Mouse (Mus musculus): ENCODE results near the gene Ccdc177. TPM values are rescaled to one million over a fixed set of nuclear protein-coding genes. Genes with fewer than 3 reads are reported as not detected.

Ccdc177 gene
- total and polyA plus RNA-seq, 2 experiments from 2014 or later = not detected

GRCm38 (mm10) chr12:80774786-80775185, 14.3 kb upstream of the Ccdc177 start:
- no peak for ATAC-seq (ENCODE audit: insufficient read depth, low read depth)
- H3K4me3 ChIP-seq (ENCODE audit: low read depth, low read length) = no peak overlapping the region
- no peaks in the 10 kb centered on the region for H3K36me3 ChIP-seq (replicated peaks; ENCODE audit: control insufficient read depth, insufficient read depth, low read length)
- DNase-seq (ENCODE audit: low spot score) = no peak
- H3K27ac ChIP-seq (ENCODE audit: low read depth) = no peak overlapping the region
- no peaks in the 10 kb centered on the region for H3K9me3 ChIP-seq (replicated peaks; ENCODE audit: control insufficient read depth, low read length)
- H3K4me2 ChIP-seq (ENCODE audit: low read depth, low read length) = no peak overlapping the region
- 68% methylated on average over 7 of the region's 7 CpGs for WGBS
- H3K9ac ChIP-seq (replicated peaks; ENCODE audit: low read depth, low read length) = no peak overlapping the region
- H3K27me3 ChIP-seq (ENCODE audit: control insufficient read depth, insufficient read depth, low read length) = no peaks in the 10 kb centered on the region
- no peak for TF ChIP-seq CTCF (IDR thresholded peaks at IDR 0.05; ENCODE audit: low read depth)
- no peak for TF ChIP-seq EP300 (IDR thresholded peaks at IDR 0.05; ENCODE audit: low read depth)
- no peaks in the 10 kb centered on the region for H3K4me1 ChIP-seq (ENCODE audit: control insufficient read depth, insufficient read depth)

- Histone ChIP-seq H3K27me3 (ENCODE audit: control insufficient read depth, insufficient read depth, low read length) (no peaks in the 10 kb centered on the region), H3K4me3 (ENCODE audit: low read depth, low read length) (no peak overlapping the region), H3K27ac (ENCODE audit: low read depth) (no peak overlapping the region), H3K9me3 (replicated peaks; ENCODE audit: control insufficient read depth, low read length) (no peaks in the 10 kb centered on the region), H3K4me1 (ENCODE audit: control insufficient read depth, insufficient read depth) (no peaks in the 10 kb centered on the region), H3K4me2 (ENCODE audit: low read depth, low read length) (no peak overlapping the region), H3K9ac (replicated peaks; ENCODE audit: low read depth, low read length) (no peak overlapping the region), H3K36me3 (replicated peaks; ENCODE audit: control insufficient read depth, insufficient read depth, low read length) (no peaks in the 10 kb centered on the region)
- 19% methylated on average over 11 of the region's 11 CpGs for WGBS
- no peak for TF ChIP-seq EP300 (IDR thresholded peaks at IDR 0.05; ENCODE audit: low read depth)
- TF ChIP-seq CTCF (IDR thresholded peaks at IDR 0.05; ENCODE audit: low read depth) = peak; percentile 96
- DNase-seq (ENCODE audit: low spot score) = peak; percentile 77
- ATAC-seq (ENCODE audit: insufficient read depth, low read depth) = peak; percentile 84
These were observed 9.2 kb upstream of the Ccdc177 start for GRCm38 (mm10) chr12:80769697-80770096.

- ATAC-seq (ENCODE audit: insufficient read depth, low read depth) (no peak), DNase-seq (ENCODE audit: low spot score) (no peak)
- H3K27me3 ChIP-seq (ENCODE audit: control insufficient read depth, insufficient read depth, low read length) = peaks cover 32% of the 10 kb centered on the region
- no peaks in the 10 kb centered on the region for H3K36me3 ChIP-seq (replicated peaks; ENCODE audit: control insufficient read depth, insufficient read depth, low read length)
- WGBS = 65% methylated on average over 4 of the region's 4 CpGs
- peaks cover 10% of the 10 kb centered on the region; the same call in 1 of the 2 replicates for H3K4me1 ChIP-seq (ENCODE audit: control insufficient read depth, insufficient read depth)
- no peaks in the 10 kb centered on the region for H3K9me3 ChIP-seq (replicated peaks; ENCODE audit: control insufficient read depth, low read length)
- no peak overlapping the region for H3K9ac ChIP-seq (replicated peaks; ENCODE audit: low read depth, low read length)
- no peak overlapping the region for H3K4me2 ChIP-seq (ENCODE audit: low read depth, low read length)
- H3K27ac ChIP-seq (ENCODE audit: low read depth) = no peak overlapping the region
- H3K4me3 ChIP-seq (ENCODE audit: low read depth, low read length) = no peak overlapping the region
- TF ChIP-seq EP300 (IDR thresholded peaks at IDR 0.05; ENCODE audit: low read depth) (no peak), CTCF (IDR thresholded peaks at IDR 0.05; ENCODE audit: low read depth) (no peak)
These were observed 3.6 kb upstream of the Ccdc177 start for GRCm38 (mm10) chr12:80764116-80764515.

- no peak overlapping the region for H3K4me2 ChIP-seq (ENCODE audit: low read depth, low read length)
- no peaks in the 10 kb centered on the region for H3K9me3 ChIP-seq (replicated peaks; ENCODE audit: control insufficient read depth, low read length)
- no peak for ATAC-seq (ENCODE audit: insufficient read depth, low read depth)
- H3K27ac ChIP-seq (ENCODE audit: low read depth) = no peak overlapping the region
- no peaks in the 10 kb centered on the region for H3K36me3 ChIP-seq (replicated peaks; ENCODE audit: control insufficient read depth, insufficient read depth, low read length)
- H3K27me3 ChIP-seq (ENCODE audit: control insufficient read depth, insufficient read depth, low read length) = peaks cover 43% of the 10 kb centered on the region
- H3K9ac ChIP-seq (replicated peaks; ENCODE audit: low read depth, low read length) = no peak overlapping the region
- 77% methylated on average over 5 of the region's 5 CpGs for WGBS
- TF ChIP-seq EP300 (IDR thresholded peaks at IDR 0.05; ENCODE audit: low read depth) (no peak), CTCF (IDR thresholded peaks at IDR 0.05; ENCODE audit: low read depth) (no peak)
- H3K4me1 ChIP-seq (ENCODE audit: control insufficient read depth, insufficient read depth) = peaks cover 20% of the 10 kb centered on the region
- no peak for DNase-seq (ENCODE audit: low spot score)
- no peak overlapping the region for H3K4me3 ChIP-seq (ENCODE audit: low read depth, low read length)
These were observed 2.5 kb upstream of the Ccdc177 start for GRCm38 (mm10) chr12:80762982-80763381.

- DNase-seq (ENCODE audit: low spot score) (no peak), ATAC-seq (ENCODE audit: insufficient read depth, low read depth) (no peak)
- 4% methylated on average over 22 of the region's 22 CpGs for WGBS
- peaks cover 74% of the 10 kb centered on the region for H3K27me3 ChIP-seq (ENCODE audit: control insufficient read depth, insufficient read depth, low read length)
- peak overlapping the region; percentile 59 for H3K4me3 ChIP-seq (ENCODE audit: low read depth, low read length)
- H3K36me3 ChIP-seq (replicated peaks; ENCODE audit: control insufficient read depth, insufficient read depth, low read length) = no peaks in the 10 kb centered on the region
- TF ChIP-seq CTCF (IDR thresholded peaks at IDR 0.05; ENCODE audit: low read depth) (no peak), EP300 (IDR thresholded peaks at IDR 0.05; ENCODE audit: low read depth) (no peak)
- peak overlapping the region; percentile 56 for H3K4me2 ChIP-seq (ENCODE audit: low read depth, low read length)
- no peak overlapping the region for H3K9ac ChIP-seq (replicated peaks; ENCODE audit: low read depth, low read length)
- no peak overlapping the region for H3K27ac ChIP-seq (ENCODE audit: low read depth)
- H3K9me3 ChIP-seq (replicated peaks; ENCODE audit: control insufficient read depth, low read length) = no peaks in the 10 kb centered on the region
- peaks cover 28% of the 10 kb centered on the region for H3K4me1 ChIP-seq (ENCODE audit: control insufficient read depth, insufficient read depth)
These were observed 633 bp downstream of the Ccdc177 start for GRCm38 (mm10) chr12:80759713-80760395.

GRCm38 (mm10) chr12:80759387-80759712, 1.1 kb downstream of the Ccdc177 start:
- Histone ChIP-seq H3K9ac (replicated peaks; ENCODE audit: low read depth, low read length) (no peak overlapping the region), H3K27me3 (ENCODE audit: control insufficient read depth, insufficient read depth, low read length) (peaks cover 78% of the 10 kb centered on the region), H3K9me3 (replicated peaks; ENCODE audit: control insufficient read depth, low read length) (no peaks in the 10 kb centered on the region), H3K4me2 (ENCODE audit: low read depth, low read length) (peak overlapping the region; percentile 97), H3K36me3 (replicated peaks; ENCODE audit: control insufficient read depth, insufficient read depth, low read length) (no peaks in the 10 kb centered on the region), H3K27ac (ENCODE audit: low read depth) (no peak overlapping the region), H3K4me1 (ENCODE audit: control insufficient read depth, insufficient read depth) (peaks cover 28% of the 10 kb centered on the region), H3K4me3 (ENCODE audit: low read depth, low read length) (peak overlapping the region; percentile 59)
- WGBS = 6% methylated on average over 8 of the region's 13 CpGs
- no peak for DNase-seq (ENCODE audit: low spot score)
- no peak for TF ChIP-seq CTCF (IDR thresholded peaks at IDR 0.05; ENCODE audit: low read depth)
- no peak for TF ChIP-seq EP300 (IDR thresholded peaks at IDR 0.05; ENCODE audit: low read depth)
- ATAC-seq (ENCODE audit: insufficient read depth, low read depth) = no peak
